Mouse (Mus musculus) kidney, postnatal 0 days (tissue): Measurements from ENCODE around the gene Olfr1419. TPM values are rescaled to one million over a fixed set of nuclear protein-coding genes. Genes with fewer than 3 reads are reported as not detected.

Experiments
- ATAC-seq: fragments of 200-750 bp; cut with Nextera tagmentation; replicated peaks from 2 replicates; pipeline ENCODE4 v1.8.0; 2017; ENCODE audit warnings: low read depth, moderate number of reproducible peaks, moderate TSS enrichment, moderate library complexity; ENCODE audit not compliant: low FRiP score
- DNase-seq: peaks from one replicate; pipeline ENCODE4 v3.0.0-alpha.2; 2016; ENCODE audit warnings: low spot score
- H3K27ac ChIP-seq: fragments of 300-500 bp; sonication (generic); 2 replicates; pipeline ENCODE4 v1.5.1; 2014; ENCODE audit warnings: mild to moderate bottlenecking
- H3K27me3 ChIP-seq: fragments of 300-500 bp; sonication (generic); 2 replicates; pipeline ENCODE4 v1.6.1; 2014; ENCODE audit warnings: low read length, mixed read lengths; ENCODE audit not compliant: insufficient read depth
- H3K36me3 ChIP-seq: fragments of 300-500 bp; sonication (generic); 2 replicates; pipeline ENCODE4 v1.6.1; 2014; ENCODE audit warnings: low read length, mixed read lengths; ENCODE audit not compliant: insufficient read depth
- H3K4me1 ChIP-seq: fragments of 300-500 bp; sonication (generic); replicated peaks from 2 replicates; pipeline ENCODE4 v1.6.1; 2014; ENCODE audit warnings: antibody characterized with exemption, low read length, mixed read lengths; ENCODE audit not compliant: insufficient read depth
- H3K4me2 ChIP-seq: fragments of 300-500 bp; sonication (generic); 2 replicates; pipeline ENCODE4 v1.6.1; 2014; ENCODE audit warnings: mild to moderate bottlenecking, low read length, moderate library complexity, mixed read lengths
- H3K4me3 ChIP-seq: fragments of 300-500 bp; sonication (generic); replicated peaks from 2 replicates; pipeline ENCODE4 v1.5.1; 2014; ENCODE audit warnings: low read depth, low read length
- H3K9ac ChIP-seq: fragments of 300-500 bp; sonication (generic); 2 replicates; pipeline ENCODE4 v1.6.1; 2014; ENCODE audit warnings: low read depth, low read length
- H3K9me3 ChIP-seq: fragments of 300-500 bp; sonication (generic); replicated peaks from 2 replicates; pipeline ENCODE4 v1.6.1; 2016; ENCODE audit warnings: low read length, inconsistent platforms, mixed read lengths
- CTCF ChIP-seq: IDR thresholded peaks from 2 replicates; pipeline ENCODE4 v1.5.1; 2016; ENCODE audit warnings: antibody characterized with exemption, low read depth, mild to moderate bottlenecking, moderate library complexity
- whole genome bisulfite sequencing: fragments of 180-500 bp; shearing (Covaris S2); extraction: QIAGEN DNeasy Blood & Tissue Kit; methylation state at CpG from one replicate; pipeline ENCODE4 v1.1.7; 2014; 5-methylcytosine and 5-hydroxymethylcytosine counted together
- microRNA-seq: library from miRNA; unstranded; fragments of <30 nt; microRNA quantifications from one replicate; pipeline ENCODE4, GENCODE M21; 2016
- polyA plus RNA-seq: library from polyadenylated mRNA; unstranded; fragments of >200 nt; fragmentation: Nextera tagmentation; extraction: Ambion mirVana; gene quantifications from 2 replicates; pipeline ENCODE4 v1.2.1, GENCODE M21; 2015

Gene Olfr1419
- polyA plus RNA-seq, 1 experiment from 2014 or later, result not detected

DNA sequence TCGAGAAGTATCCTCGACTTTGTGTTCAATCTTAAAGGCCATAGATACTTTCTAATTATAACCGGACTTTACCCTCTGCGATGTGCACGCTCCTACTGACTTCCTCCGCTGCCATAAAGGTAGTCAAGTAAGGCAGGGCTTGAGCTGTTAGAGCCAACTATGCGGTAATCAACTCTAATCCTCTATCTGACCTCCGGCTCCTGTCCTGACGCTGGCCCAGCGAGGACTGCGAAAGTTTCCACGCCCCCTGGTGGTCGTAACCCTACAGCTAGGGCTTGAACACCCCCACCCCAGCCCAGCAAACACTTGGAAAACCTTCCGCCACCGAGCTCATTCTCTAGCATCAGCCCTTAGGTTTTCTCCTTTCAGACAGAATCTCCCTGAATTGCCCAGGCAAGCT, 55.1 kb downstream of the Olfr1419 start:
- ATAC-seq (peak; percentile 57), DNase-seq (peak; percentile 92)
- no peak overlapping the region for H3K27ac ChIP-seq
- peak overlapping the region; percentile 85 for H3K4me3 ChIP-seq
- no peaks in the 10 kb centered on the region for H3K4me1 ChIP-seq
- H3K36me3 ChIP-seq, result no peaks in the 10 kb centered on the region
- TF ChIP-seq CTCF, result peak; percentile 82
- peak overlapping the region; percentile 78 for H3K4me2 ChIP-seq
- H3K27me3 ChIP-seq, result no peaks in the 10 kb centered on the region
- under 1% methylated on average over 15 of the region's 15 CpGs for WGBS
- no peak overlapping the region for H3K9ac ChIP-seq
- H3K9me3 ChIP-seq, result no peaks in the 10 kb centered on the region

- Histone ChIP-seq H3K9me3 (no peaks in the 10 kb centered on the region), H3K27me3 (no peaks in the 10 kb centered on the region), H3K4me1 (no peaks in the 10 kb centered on the region), H3K9ac (peak within 1 kb of the TSS; percentile 88), H3K4me3 (peak within 1 kb of the TSS; percentile 85), H3K4me2 (peak within 1 kb of the TSS; percentile 78), H3K27ac (peak within 1 kb of the TSS; percentile 86), H3K36me3 (no peaks in the 10 kb centered on the region)
- no peak for ATAC-seq
- no peak for TF ChIP-seq CTCF
- WGBS, result under 1% methylated on average over 20 of the region's 20 CpGs
- DNase-seq, result peak; percentile 14
Observed at GRCm38 (mm10) chr19:11819143-11819700, 55.7 kb downstream of the Olfr1419 start, which contains the start of gene Stx3. Stx3 (minus strand) TSS chr19:11819403.

Small RNAs within 50 kb of the gene (microRNA-seq; reads per million reads assigned to microRNA genes)
- 4.0 reads per million, percentile 12 among the genes with 10 or more reads in this experiment for gene Mir6994

Other genes starting within 250 kb of the Olfr1419 start
- not detected in 2 replicates for gene Ms4a3, start 234.3 kb downstream of the Olfr1419 start, polyA plus RNA-seq
- not detected in 2 replicates for gene Oosp2, start 214.5 kb downstream of the Olfr1419 start, polyA plus RNA-seq
- not detected in 2 replicates for gene Oosp1, start 184.0 kb downstream of the Olfr1419 start, polyA plus RNA-seq
- not detected in 2 replicates for gene Oosp3, start 178.1 kb downstream of the Olfr1419 start, polyA plus RNA-seq
- not detected in 2 replicates for gene Gif, start 127.6 kb downstream of the Olfr1419 start, polyA plus RNA-seq
- 66.7 and 69.8 TPM in 2 replicates for gene Mrpl16, start 104.7 kb downstream of the Olfr1419 start, polyA plus RNA-seq
- gene Stx3, start 55.7 kb downstream of the Olfr1419 start, polyA plus RNA-seq, result 42.5 and 46.1 TPM in 2 replicates
- gene Olfr1417, start 35.9 kb downstream of the Olfr1419 start, polyA plus RNA-seq, result 0.14 TPM in 1 of 2 replicates, not detected in the other
- not detected in 2 replicates for gene Olfr1418, start 14.0 kb downstream of the Olfr1419 start, polyA plus RNA-seq
- 0.08 TPM in 2 replicates for gene Olfr1420, start 11.5 kb upstream of the Olfr1419 start, polyA plus RNA-seq
- gene Patl1, start 37.3 kb upstream of the Olfr1419 start, polyA plus RNA-seq, result 11.4 and 13.0 TPM in 2 replicates
- 6.1 and 6.2 TPM in 2 replicates for gene Osbp, start 90.8 kb upstream of the Olfr1419 start, polyA plus RNA-seq
- not detected in 2 replicates for gene Olfr1423, start 166.2 kb upstream of the Olfr1419 start, polyA plus RNA-seq
- gene Olfr1424, start 187.6 kb upstream of the Olfr1419 start, polyA plus RNA-seq, result not detected in 2 replicates
- gene Olfr1425, start 202.6 kb upstream of the Olfr1419 start, polyA plus RNA-seq, result not detected in 2 replicates
- not detected in 2 replicates for gene Olfr1426, start 216.9 kb upstream of the Olfr1419 start, polyA plus RNA-seq
- not detected in 2 replicates for gene Olfr1427, start 228.2 kb upstream of the Olfr1419 start, polyA plus RNA-seq
- gene Olfr1428, start 240.8 kb upstream of the Olfr1419 start, polyA plus RNA-seq, result not detected in 2 replicates
- gene Olfr76, start 248.1 kb upstream of the Olfr1419 start, polyA plus RNA-seq, result not detected in 2 replicates